Mouse (Mus musculus) MEL (cell line): Measurements from ENCODE around the gene Sox30. TPM values are rescaled to one million over a fixed set of nuclear protein-coding genes. Genes with fewer than 3 reads are reported as not detected.

Experiments
- DNase-seq: peaks from one replicate; pipeline ENCODE4 v3.0.0; 2011; ENCODE audit warnings: low read depth, low spot score
- H3K27ac ChIP-seq: 2 replicates; pipeline ENCODE4 v1.5.1; 2012; ENCODE audit warnings: low read depth, mild to moderate bottlenecking, control low read depth, low read length, moderate library complexity; ENCODE audit not compliant: control insufficient read depth
- H3K27me3 ChIP-seq, 2 experiments: fragments of 150-350 bp in 1 of 2; sonication (generic) in 1 of 2; 2 replicates each; pipeline ENCODE4 v1.6.1; 2012; ENCODE audit warnings: low read length in 2 of 2, mild to moderate bottlenecking in 2 of 2, improper control_type of control experiment in 1 of 2, moderate library complexity in 1 of 2; ENCODE audit not compliant: insufficient read depth in 2 of 2, control insufficient read depth in 1 of 2
- H3K36me3 ChIP-seq, 2 experiments: 2 replicates each; pipeline ENCODE4 v1.6.1; 2012 to 2014; ENCODE audit warnings: low read length in 2 of 2, improper control_type of control experiment in 1 of 2, inconsistent platforms in 1 of 2, mild to moderate bottlenecking in 1 of 2; ENCODE audit not compliant: insufficient read depth in 2 of 2, control insufficient read depth in 1 of 2
- H3K4me1 ChIP-seq, 2 experiments: fragments of 150-350 bp in 1 of 2; sonication (generic) in 1 of 2; 2 replicates each; pipeline ENCODE4 v1.6.1; 2012; ENCODE audit warnings: low read length in 2 of 2, improper control_type of control experiment in 1 of 2, mild to moderate bottlenecking in 1 of 2; ENCODE audit not compliant: insufficient read depth in 2 of 2, control insufficient read depth in 1 of 2
- H3K4me3 ChIP-seq, 2 experiments: fragments of 150-350 bp in 1 of 2; sonication (generic) in 1 of 2; 2 replicates each; pipeline ENCODE4 v1.5.1; 2012; ENCODE audit warnings: low read depth in 2 of 2, low read length in 2 of 2, mild to moderate bottlenecking in 2 of 2, moderate library complexity in 2 of 2, control low read depth in 1 of 2, improper control_type of control experiment in 1 of 2; ENCODE audit not compliant: control insufficient read depth in 1 of 2, insufficient read depth in 1 of 2
- H3K79me2 ChIP-seq: 2 replicates; pipeline ENCODE4 v1.6.1; 2012; ENCODE audit warnings: mild to moderate bottlenecking, low read length, moderate library complexity; ENCODE audit not compliant: control insufficient read depth, poor library complexity, insufficient read depth
- H3K9ac ChIP-seq: 2 replicates; pipeline ENCODE4 v1.6.1; 2012; ENCODE audit warnings: low read depth, mild to moderate bottlenecking, control low read depth, low read length, moderate library complexity; ENCODE audit not compliant: control insufficient read depth, poor library complexity, severe bottlenecking
- H3K9me3 ChIP-seq: fragments of 150-350 bp; sonication (generic); replicated peaks from 2 replicates; pipeline ENCODE4 v1.6.1; 2012; ENCODE audit warnings: mild to moderate bottlenecking, low read length, improper control_type of control experiment, moderate library complexity; ENCODE audit not compliant: insufficient read depth
- BHLHE40 ChIP-seq: IDR thresholded peaks from 2 replicates; pipeline ENCODE4 v1.6.1; 2012; ENCODE audit warnings: low read depth, mild to moderate bottlenecking, inconsistent platforms, low read length, improper control_type of control experiment, borderline replicate concordance
- CHD2 ChIP-seq: IDR thresholded peaks from 2 replicates; pipeline ENCODE4 v1.6.1; 2011; ENCODE audit warnings: low read length, improper control_type of control experiment
- CTCF ChIP-seq, 3 experiments: IDR thresholded peaks in 2 of 3; conservative IDR thresholded peaks in 1 of 3; 2 replicates each; pipeline ENCODE4 v1.5.1; 2011 to 2012; ENCODE audit warnings: low read length in 3 of 3, low read depth in 2 of 3, mild to moderate bottlenecking in 2 of 3, improper control_type of control experiment in 1 of 3, inconsistent platforms in 1 of 3, mixed read lengths in 1 of 3, moderate library complexity in 1 of 3; ENCODE audit not compliant: control insufficient read depth in 1 of 3, insufficient read depth in 1 of 3, poor library complexity in 1 of 3, severe bottlenecking in 1 of 3
- GATA1 ChIP-seq: IDR thresholded peaks from 2 replicates; pipeline ENCODE4 v1.6.1; 2011; ENCODE audit warnings: low read depth, low read length, improper control_type of control experiment
- HCFC1 ChIP-seq: IDR thresholded peaks from 2 replicates; pipeline ENCODE4 v1.6.1; 2012; ENCODE audit warnings: low read depth, mild to moderate bottlenecking, inconsistent platforms, low read length, improper control_type of control experiment, moderate library complexity
- JUND ChIP-seq: IDR thresholded peaks from 2 replicates; pipeline ENCODE4 v1.6.1; 2011; ENCODE audit warnings: low read depth, mild to moderate bottlenecking, improper control_type of control experiment, low read length
- MAFK ChIP-seq: IDR thresholded peaks from 2 replicates; pipeline ENCODE4 v1.6.1; 2011; ENCODE audit warnings: low read depth, mild to moderate bottlenecking, low read length, improper control_type of control experiment, borderline replicate concordance
- MAX ChIP-seq: IDR thresholded peaks from 2 replicates; pipeline ENCODE4 v1.6.1; 2011; ENCODE audit warnings: low read length, improper control_type of control experiment
- MAZ ChIP-seq: IDR thresholded peaks from 2 replicates; pipeline ENCODE4 v1.6.1; 2012; ENCODE audit warnings: low read depth, mild to moderate bottlenecking, inconsistent platforms, low read length, improper control_type of control experiment
- MEF2A ChIP-seq: IDR thresholded peaks from 2 replicates; pipeline ENCODE4 v1.6.1; 2014; ENCODE audit warnings: low read depth, mild to moderate bottlenecking, inconsistent platforms, low read length, improper control_type of control experiment; ENCODE audit not compliant: poor library complexity, insufficient replicate concordance, severe bottlenecking; ENCODE audit errors: extremely low read depth
- MXI1 ChIP-seq: IDR thresholded peaks from 2 replicates; pipeline ENCODE4 v1.6.1; 2011; ENCODE audit warnings: mild to moderate bottlenecking, low read depth, low read length, improper control_type of control experiment
- MYB ChIP-seq: IDR thresholded peaks from 2 replicates; pipeline ENCODE4 v1.6.1; 2011; ENCODE audit warnings: mild to moderate bottlenecking, low read depth, low read length, improper control_type of control experiment
- MYC ChIP-seq: IDR thresholded peaks from 2 replicates; pipeline ENCODE4 v1.6.1; 2011; ENCODE audit warnings: low read depth, mild to moderate bottlenecking, low read length, improper control_type of control experiment, moderate library complexity
- POLR2A ChIP-seq, 2 experiments: IDR thresholded peaks; 2 replicates each; pipeline ENCODE4 v1.6.1; 2011 to 2012; ENCODE audit warnings: low read length in 2 of 2, mild to moderate bottlenecking in 2 of 2, control low read depth in 1 of 2, improper control_type of control experiment in 1 of 2, low read depth in 1 of 2, moderate library complexity in 1 of 2; ENCODE audit not compliant: control insufficient read depth in 1 of 2, insufficient read depth in 1 of 2, poor library complexity in 1 of 2
- POLR2AphosphoS5 ChIP-seq: IDR thresholded peaks from 2 replicates; pipeline ENCODE4 v1.6.1; 2012; ENCODE audit warnings: low read depth, borderline replicate concordance, mild to moderate bottlenecking, inconsistent platforms, low read length, moderate library complexity, mixed read lengths
- RAD21 ChIP-seq: IDR thresholded peaks from 2 replicates; pipeline ENCODE4 v1.6.1; 2011; ENCODE audit warnings: mild to moderate bottlenecking, low read depth, low read length, improper control_type of control experiment
- SIN3A ChIP-seq: IDR thresholded peaks from 2 replicates; pipeline ENCODE4 v1.6.1; 2012; ENCODE audit warnings: low read length, improper control_type of control experiment, inconsistent platforms
- TBP ChIP-seq: IDR thresholded peaks from 2 replicates; pipeline ENCODE4 v1.8.0; 2011; ENCODE audit warnings: low read depth, low read length, improper control_type of control experiment
- TCF12 ChIP-seq: IDR thresholded peaks from 2 replicates; pipeline ENCODE4 v1.6.1; 2014; ENCODE audit warnings: low read depth, mild to moderate bottlenecking, inconsistent platforms, low read length, improper control_type of control experiment, moderate library complexity
- USF1 ChIP-seq: IDR thresholded peaks from 2 replicates; pipeline ENCODE4 v1.6.1; 2014; ENCODE audit warnings: low read depth, mild to moderate bottlenecking, inconsistent platforms, low read length, improper control_type of control experiment, moderate library complexity
- ZC3H11A ChIP-seq: IDR thresholded peaks from 2 replicates; pipeline ENCODE4 v1.6.1; 2012; ENCODE audit warnings: low read depth, mild to moderate bottlenecking, inconsistent platforms, low read length, improper control_type of control experiment
- ZKSCAN1 ChIP-seq: IDR thresholded peaks from 2 replicates; pipeline ENCODE4 v1.6.1; 2012; ENCODE audit warnings: low read depth, mild to moderate bottlenecking, inconsistent platforms, low read length, improper control_type of control experiment, moderate library complexity
- ZNF384 ChIP-seq: IDR thresholded peaks from 2 replicates; pipeline ENCODE4 v1.6.1; 2012; ENCODE audit warnings: low read depth, mild to moderate bottlenecking, inconsistent platforms, low read length, improper control_type of control experiment
- polyA plus RNA-seq, 2 experiments: library from polyadenylated mRNA; stranded (reverse) in 1 of 2; unstranded in 1 of 2; fragments of >175 nt in 1 of 2; fragments of >200 nt in 1 of 2; gene quantifications; 2 replicates each; pipeline versions ENCODE4 v1.2.1 to v1.2.4; 2012; ENCODE audit warnings: low replicate concordance in 2 of 2, low read depth in 1 of 2; ENCODE audit not compliant: insufficient read length in 2 of 2, insufficient read depth in 1 of 2, missing spikeins in 1 of 2
- total RNA-seq: library from RNA; depleted of rRNA; stranded (reverse); fragments of 300-350 nt; gene quantifications from 2 replicates; pipeline ENCODE4 v1.2.3, GENCODE M21; 2012

Gene Sox30
- total and polyA plus RNA-seq, 3 experiments, result not detected

DNA sequence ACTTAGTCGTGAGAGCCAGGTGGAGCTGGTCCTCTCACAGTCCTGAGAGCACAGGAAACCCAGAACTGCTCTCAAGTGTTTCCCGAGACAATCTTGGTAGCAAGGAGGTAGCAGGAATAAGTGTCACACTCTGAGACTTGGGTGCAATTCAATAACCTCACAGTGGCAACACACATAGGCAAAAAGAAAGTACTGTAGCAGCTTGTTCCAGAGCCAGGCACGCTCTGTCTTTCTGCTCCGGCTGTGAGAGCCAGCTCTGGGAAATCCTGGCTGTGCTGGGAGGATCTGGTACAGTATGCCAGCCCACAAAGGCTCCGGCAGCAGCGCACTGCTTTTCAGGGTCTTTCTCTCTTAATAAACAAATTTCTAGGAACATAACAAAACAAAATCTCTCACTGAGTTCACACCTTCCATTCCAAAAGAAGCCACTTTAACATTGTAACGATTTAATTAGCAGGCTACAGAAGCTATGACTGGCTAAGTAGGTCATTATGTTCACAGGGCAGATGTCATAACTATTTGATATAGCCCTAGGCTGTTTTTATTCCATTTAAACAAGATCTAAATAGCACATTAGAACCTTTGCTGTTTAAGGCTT lies 36.9 kb upstream of the Sox30 start:
- peak overlapping the region; percentile 89 for H3K9ac ChIP-seq
- H3K27me3 ChIP-seq, result no peaks in the 10 kb centered on the region
- peaks cover 0 to 30% of the 10 kb centered on the region in 2 experiments; a peak in 2 of 4 replicates for H3K36me3 ChIP-seq
- H3K4me1 ChIP-seq, result peaks cover 12 to 19% of the 10 kb centered on the region in 2 experiments
- H3K4me3 ChIP-seq, result peak overlapping the region; percentile 78 to 80
- H3K9me3 ChIP-seq, result no peaks in the 10 kb centered on the region
- H3K79me2 ChIP-seq, result peaks cover 33% of the 10 kb centered on the region
- H3K27ac ChIP-seq, result no peak overlapping the region
- DNase-seq, result no peak
- TF ChIP-seq GATA1 (no peak), HCFC1 (no peak), CTCF (IDR thresholded peaks at IDR 0.05 in 2 of 3, conservative IDR thresholded peaks at IDR 0.05 in 1 of 3; ENCODE audit: control insufficient read depth in 1 of 3, insufficient read depth in 1 of 3, low read depth in 2 of 3, low read length in 3 of 3, poor library complexity in 1 of 3, severe bottlenecking in 1 of 3) (no peak)

DNA sequence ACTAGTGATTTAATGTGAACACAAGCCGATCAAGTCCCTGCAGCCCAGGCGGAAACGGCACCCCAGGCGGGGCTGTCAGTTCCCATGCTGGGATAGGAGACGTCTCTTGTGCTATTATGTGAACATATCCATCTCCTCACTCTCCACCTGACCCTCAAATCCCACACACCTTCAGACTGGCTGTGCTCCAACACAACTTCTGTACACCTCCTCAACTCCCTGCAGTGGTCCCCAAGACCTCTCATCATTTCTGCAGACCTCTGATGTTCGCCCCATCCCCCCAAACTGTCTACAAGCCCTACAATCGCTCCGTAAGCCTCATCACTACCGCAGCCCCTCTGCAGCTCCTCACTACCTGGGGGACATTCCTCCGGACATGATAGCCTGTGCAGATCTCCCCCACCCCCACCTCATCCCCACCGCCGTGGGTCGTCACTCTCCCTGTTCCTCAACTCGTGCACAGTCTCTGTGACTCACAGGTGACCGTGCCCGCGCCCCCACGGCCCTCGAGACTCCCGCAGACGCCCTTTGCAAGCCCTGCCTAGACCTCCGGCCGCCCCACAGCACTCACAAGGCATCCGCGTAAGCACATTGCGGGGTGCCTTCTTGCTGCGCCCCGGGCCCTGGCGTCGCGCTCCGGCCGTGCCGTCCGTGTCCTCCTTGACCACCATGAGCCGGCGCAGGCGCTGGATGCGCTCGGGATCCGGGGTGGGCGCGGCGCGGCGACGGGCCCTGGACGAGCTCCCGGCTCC lies 36.0 kb upstream of the Sox30 start:
- DNase-seq, result peak; percentile 70
- Histone ChIP-seq H3K27ac (peak overlapping the region; percentile 37; the same call in 1 of the 2 replicates), H3K36me3 (peaks cover 2 to 21% of the 10 kb centered on the region in 2 experiments; a peak in 2 of 4 replicates)

DNA sequence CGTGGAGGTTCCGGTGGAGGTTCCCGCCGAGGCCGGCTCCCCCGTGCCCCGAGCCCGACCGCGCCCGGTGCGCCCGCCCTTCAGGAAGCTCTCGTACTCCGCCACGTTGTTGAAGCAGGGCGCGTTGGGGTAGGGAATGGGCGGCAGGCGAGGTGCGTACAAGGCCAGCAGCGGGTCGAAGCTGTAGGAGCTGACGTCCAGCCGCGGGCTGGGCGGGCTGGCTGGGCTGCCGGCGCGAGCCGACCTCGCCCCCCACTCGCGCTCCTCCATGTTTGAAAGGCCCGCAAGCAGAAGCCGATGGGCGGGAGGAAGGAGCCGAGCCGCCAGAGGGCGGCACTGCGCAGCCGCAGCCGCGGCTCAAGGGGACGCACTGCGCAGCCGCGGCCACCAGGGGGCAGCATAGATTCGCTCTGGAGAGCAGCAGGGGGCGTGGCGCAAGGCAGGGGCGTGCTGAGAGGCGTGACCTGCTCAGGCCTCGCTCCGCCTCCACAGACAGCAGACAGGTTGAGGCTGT lies 35.4 kb upstream of the Sox30 start, which contains the start of gene Lsm11:
Gene Lsm11 (minus strand): TSS at position 293 of the 514 bp plus-strand sequence.
- Histone ChIP-seq H3K9me3 (no peaks in the 10 kb centered on the region), H3K27me3 (no peaks in the 10 kb centered on the region), H3K36me3 (peaks cover 3 to 18% of the 10 kb centered on the region in 2 experiments; a peak in 3 of 4 replicates), H3K9ac (peak within 1 kb of the TSS; percentile 89), H3K79me2 (peaks cover 33% of the 10 kb centered on the region), H3K4me3 (peak within 1 kb of the TSS; percentile 78 to 80), H3K27ac (peak within 1 kb of the TSS; percentile 37), H3K4me1 (peaks cover 2 to 16% of the 10 kb centered on the region in 2 experiments)
- DNase-seq, result peak; percentile 96
- TF ChIP-seq CHD2, result no peak
- TF ChIP-seq MAZ, result peak; percentile 88; the same call in 1 of the 2 replicates
- TF ChIP-seq RAD21, result peak; percentile 71
- TF ChIP-seq HCFC1, result peak; percentile 75; the same call in 1 of the 2 replicates
- TF ChIP-seq ZKSCAN1, result no peak
- TF ChIP-seq ZC3H11A, result peak; percentile 39; the same call in 1 of the 2 replicates
- no peak for TF ChIP-seq POLR2AphosphoS5
- TF ChIP-seq USF1, result no peak
- no peak for TF ChIP-seq JUND
- no peak for TF ChIP-seq MAFK
- 0 out of 2 replicates have a peak, but pooled peaks have one; percentile 52 for TF ChIP-seq BHLHE40
- TF ChIP-seq MYC, result peak; percentile 80; the same call in 1 of the 2 replicates
- no peak for TF ChIP-seq ZNF384
- no peak for TF ChIP-seq MYB
- peak; percentile 68 for TF ChIP-seq MXI1

More for the DNA sequence above, 36.0 kb upstream of the Sox30 start:
- Histone ChIP-seq H3K9ac (peak overlapping the region; percentile 89), H3K27me3 (no peaks in the 10 kb centered on the region), H3K79me2 (peaks cover 33% of the 10 kb centered on the region), H3K4me3 (peak overlapping the region; percentile 78 to 80), H3K9me3 (no peaks in the 10 kb centered on the region), H3K4me1 (peaks cover 6 to 16% of the 10 kb centered on the region in 2 experiments)
- TF ChIP-seq RAD21 (no peak), MAZ (0 out of 2 replicates have a peak, but pooled peaks have one; percentile 66), POLR2A (IDR thresholded peaks at IDR 0.05; ENCODE audit: control insufficient read depth in 1 of 2, insufficient read depth in 1 of 2, low read depth in 1 of 2, low read length in 2 of 2, poor library complexity in 1 of 2) (0 out of 4 replicates have a peak, but pooled peaks of 1 of the 2 experiments have one; percentile 13), MXI1 (peak; percentile 42), TBP (0 out of 2 replicates have a peak, but pooled peaks have one; percentile 31), TCF12 (0 out of 2 replicates have a peak, but pooled peaks have one; percentile 15), USF1 (no peak), SIN3A (peak; percentile 47; the same call in 1 of the 2 replicates), MAX (0 out of 2 replicates have a peak, but pooled peaks have one; percentile 9), ZKSCAN1 (no peak), MEF2A (no peak)
